Mouse (Mus musculus): ENCODE data around the gene Usp25.

The Usp25 gene

DNA sequence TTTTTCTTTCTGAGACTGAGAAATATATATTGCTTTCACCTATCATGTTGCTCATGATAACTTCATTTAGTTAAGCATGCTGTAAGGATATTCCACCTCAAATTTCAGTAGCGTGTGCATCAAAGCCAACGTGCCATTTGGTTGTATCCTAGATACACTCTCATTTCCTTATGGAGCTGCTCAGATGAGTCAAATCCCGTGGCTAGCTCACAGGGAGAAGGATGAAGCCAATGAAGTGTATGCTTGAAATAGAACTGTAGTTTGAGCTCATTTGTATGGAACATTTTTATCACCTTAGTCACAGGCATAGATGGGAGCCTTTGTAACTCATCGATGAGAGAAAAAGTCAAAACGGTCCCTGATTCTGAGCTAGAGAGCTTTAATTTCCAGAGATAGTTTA lies 20.8 kb downstream of the Usp25 start:
- no peak for DNase-seq (ENCODE audit: low read depth, low spot score)

DNA sequence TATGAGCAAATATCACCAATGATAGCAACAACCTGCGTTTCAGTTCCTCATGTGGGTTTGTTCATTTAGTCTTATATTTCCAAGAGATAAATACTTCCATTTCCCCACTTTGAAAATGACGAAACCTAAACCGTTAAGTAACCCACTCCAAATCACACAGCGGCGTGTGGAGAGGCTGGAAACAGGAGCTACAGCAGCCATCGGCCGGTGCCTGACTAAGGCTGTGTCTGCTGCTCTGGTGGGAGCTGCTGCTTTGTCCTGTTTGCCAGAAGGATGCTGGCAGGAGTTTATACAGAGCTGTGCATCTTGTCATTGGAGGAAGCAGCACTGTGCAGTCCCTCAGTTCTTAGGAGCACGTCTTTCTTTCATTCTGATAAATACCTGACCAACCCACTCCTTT lies 21.2 kb downstream of the Usp25 start:
- no peak for DNase-seq (ENCODE audit: low read depth, low spot score)

DNA sequence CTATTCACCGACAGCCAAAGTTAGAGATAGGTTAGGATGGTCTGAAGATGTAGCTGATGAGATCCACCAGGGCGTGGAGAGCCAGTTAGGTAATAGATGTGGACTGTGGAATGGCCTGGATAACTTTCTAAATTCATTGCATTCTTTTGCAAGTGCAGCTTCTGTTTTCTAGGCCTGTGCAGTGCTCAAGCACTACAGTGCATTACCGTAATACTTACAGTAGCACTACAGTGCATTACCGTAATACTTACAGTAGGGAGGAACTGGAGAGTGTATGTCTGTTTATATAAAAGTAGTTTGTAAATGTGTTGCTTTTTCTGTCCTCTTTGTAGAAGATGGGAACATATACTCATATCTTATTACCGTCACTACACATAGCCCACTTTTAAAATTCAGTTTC lies 28.1 kb downstream of the Usp25 start:
- no peak for DNase-seq (ENCODE audit: low read depth, low spot score)

DNA sequence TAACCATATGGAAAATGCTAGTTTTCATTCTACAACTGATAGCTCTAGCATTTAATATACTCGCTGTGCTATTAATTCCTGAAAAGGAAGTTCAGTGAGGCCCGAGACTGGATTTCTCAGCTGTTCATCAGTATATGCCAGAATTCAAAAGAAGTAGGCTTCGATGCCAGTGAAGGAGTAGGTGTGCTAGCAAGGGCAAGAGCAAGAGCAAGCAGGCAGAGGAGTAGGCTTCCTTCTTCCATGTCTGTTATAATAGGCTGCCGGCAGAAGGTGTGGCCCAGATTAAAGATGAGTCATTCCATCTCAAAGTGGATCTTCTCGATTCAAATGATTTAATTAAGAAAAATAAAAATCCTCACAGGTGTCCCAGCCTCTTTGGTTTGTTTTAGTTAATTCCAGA lies 30.0 kb downstream of the Usp25 start:
- DNase-seq (ENCODE audit: low read depth, low spot score): no peak

DNA sequence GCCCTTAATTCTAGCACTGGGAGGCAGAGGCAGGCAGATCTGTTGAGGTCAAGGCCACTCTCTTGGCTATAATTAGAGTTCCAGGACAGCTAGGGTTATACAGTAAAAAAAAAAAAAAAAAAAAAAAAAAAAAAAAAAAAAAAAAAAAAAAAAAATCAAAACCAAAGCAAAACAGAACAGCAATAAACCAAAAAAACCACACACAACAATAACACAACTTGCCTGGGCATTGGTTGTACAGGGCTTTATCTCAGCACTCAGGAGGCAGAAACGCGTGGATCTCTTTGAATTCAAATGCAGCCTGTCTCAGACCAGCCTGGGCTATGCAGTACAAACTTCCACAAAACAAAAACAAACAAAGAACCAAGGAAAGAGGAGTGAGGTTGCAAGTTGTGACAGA lies 40.7 kb downstream of the Usp25 start:
- DNase-seq (ENCODE audit: low read depth, low spot score): no peak

DNA sequence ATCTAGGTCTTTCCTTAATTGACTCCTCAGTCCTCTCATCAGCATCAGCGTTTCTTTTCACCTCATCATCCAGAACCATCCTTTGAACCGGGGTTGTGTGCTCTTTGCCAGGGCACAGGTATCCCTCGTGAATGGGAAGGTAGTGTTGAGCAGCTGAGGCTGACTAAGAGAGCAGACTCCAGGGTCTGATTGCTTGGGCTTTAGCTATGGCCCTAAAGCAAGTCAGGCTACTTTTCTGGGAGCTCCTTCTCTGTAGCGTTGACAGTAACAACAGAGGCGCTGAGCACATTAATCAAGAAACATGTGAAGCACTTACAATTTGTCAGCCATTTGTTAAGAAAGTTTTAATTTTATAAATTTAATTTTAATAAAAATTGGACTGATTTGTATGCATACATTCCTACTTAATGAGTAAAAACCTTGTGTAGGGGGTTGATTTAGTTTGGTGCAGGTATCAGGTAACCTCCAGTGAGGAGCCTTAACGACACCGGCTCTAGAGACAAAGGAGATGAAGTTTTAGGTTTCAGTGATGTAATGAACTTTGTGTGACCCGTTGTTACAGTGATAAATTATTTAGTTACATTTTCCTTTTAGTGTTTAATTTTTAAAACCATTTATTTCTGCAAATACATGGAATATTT lies 42.1 kb downstream of the Usp25 start:
- DNase-seq (ENCODE audit: low read depth, low spot score): no peak

DNA sequence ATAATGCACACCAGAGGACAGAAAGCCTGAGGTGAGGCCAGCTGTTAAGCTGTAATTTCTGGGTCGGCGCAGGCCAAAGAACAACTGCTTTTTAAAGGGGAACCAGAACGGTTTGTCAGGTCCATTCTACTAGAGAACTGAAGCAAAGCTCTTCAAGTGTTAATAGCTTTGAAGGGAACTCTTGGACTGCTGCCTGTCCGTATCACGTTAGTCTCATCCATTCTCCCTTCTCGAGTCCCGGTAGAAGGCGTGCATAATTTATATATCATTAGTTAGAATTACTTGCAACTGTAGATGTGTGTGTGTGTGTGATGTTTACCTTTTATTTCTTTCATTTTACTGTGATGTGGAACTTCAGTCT lies 42.6 kb downstream of the Usp25 start:
- no peak for DNase-seq (ENCODE audit: low read depth, low spot score)

DNA sequence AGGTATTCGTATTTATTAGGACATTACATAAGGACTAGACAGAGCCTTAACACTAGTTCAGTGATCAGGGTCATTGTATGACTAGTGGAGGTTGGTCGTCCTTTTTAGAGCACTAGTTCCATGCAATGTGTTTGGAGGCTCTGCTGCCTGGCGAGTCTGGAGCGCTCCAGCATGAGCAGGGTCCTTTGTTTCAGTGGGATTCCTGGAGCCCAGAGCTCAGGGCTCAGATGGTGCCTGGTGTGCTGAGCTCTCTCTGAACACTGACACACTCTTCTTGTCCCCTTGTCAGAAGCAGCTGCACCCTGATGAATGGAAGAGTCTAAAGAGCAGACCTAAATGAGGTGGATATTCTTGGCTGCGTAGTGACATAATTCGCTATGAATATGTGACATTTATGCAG lies 45.1 kb downstream of the Usp25 start:
- no peak for DNase-seq (ENCODE audit: low read depth, low spot score)

DNA sequence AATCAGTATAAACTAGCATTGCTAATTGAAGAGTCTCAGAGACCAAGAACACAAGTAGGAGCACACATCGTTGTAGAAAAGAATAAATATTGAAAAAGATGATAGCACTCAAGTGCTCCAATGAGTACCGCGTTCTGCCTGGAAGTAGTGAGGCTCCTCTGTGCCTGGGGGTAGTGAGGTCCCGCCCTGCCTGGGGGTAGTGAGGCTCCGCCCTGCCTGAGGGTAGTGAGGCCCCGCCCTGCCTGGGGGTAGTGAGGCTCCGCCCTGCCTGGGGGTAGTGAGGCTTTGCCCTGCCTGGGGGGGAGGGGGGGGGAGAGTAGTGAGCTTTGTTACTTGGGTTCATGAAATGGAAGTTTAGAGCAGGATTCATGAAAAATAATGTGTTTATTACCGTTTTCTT lies 46.7 kb downstream of the Usp25 start:
- no peak for DNase-seq (ENCODE audit: low read depth, low spot score)

DNA sequence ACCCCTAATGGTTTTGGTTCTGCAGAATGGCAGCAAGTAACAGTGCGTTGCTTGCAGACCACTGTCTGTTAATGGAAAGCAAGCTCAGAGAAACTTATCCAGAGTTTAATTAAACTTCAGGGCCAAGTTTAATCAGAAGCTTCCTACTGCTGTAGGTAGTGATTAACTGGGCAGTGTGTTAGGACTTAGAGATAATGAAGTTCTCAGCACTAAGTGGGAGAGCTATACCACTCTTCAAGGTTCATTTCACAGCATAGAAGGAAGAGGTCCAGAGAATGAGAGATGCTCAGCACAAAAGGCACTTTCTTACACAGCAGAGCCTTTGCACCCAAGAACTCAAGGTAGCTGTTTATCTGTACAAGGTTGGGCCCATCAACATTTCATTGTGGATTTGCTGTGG lies 50.4 kb downstream of the Usp25 start:
- no peak for DNase-seq (ENCODE audit: low read depth, low spot score)

DNA sequence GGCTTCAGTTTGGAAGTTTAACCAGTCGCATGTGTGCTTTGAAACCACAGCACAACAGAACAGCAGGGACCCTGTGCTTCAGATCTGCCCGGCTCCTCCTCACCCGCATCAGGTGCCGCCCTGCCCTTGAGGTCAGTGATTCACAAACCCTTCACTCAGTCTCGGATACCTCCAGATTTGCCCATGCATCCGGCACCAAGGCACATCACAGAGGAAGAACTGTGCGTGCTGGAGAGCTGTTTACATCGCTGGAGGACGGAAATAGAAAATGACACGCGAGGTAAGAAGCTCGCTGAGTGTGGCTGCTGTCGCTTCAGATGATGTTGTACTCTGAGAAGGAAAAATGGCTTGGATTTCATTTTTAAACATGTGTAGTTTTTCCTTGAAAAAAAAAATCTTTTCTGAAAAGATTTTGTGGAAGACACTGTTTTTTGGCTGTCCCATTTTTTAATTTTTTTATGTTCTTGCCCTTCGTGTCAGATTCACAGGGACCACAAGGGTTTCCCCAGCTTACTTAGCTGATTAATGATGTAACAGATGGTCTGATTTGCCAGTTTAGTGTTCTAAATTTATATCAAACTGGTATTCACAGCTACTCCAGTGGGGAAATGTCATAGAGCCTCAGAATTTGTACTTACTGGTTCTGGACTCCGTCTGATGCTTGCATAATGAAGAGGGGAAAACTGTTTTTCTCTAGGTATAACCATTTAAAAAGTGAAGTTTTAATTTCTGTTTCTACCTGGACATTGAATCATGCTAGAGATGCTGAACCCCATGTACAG lies 63.6 kb downstream of the Usp25 start:
- DNase-seq (ENCODE audit: low read depth, low spot score): no peak

DNA sequence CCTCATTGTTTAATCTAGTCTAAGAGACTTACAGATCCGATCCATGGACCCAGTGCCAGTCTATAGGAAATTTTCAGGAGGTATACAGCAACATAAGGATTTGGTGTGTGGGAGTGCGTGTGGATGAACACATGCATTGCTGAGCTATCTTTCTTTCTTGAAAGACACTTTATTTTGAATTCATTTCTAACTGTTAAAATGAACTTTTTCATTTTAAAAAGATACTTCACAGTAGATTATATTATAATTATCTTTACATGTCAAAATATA lies 64.2 kb downstream of the Usp25 start:
- DNase-seq (ENCODE audit: low read depth, low spot score): no peak

DNA sequence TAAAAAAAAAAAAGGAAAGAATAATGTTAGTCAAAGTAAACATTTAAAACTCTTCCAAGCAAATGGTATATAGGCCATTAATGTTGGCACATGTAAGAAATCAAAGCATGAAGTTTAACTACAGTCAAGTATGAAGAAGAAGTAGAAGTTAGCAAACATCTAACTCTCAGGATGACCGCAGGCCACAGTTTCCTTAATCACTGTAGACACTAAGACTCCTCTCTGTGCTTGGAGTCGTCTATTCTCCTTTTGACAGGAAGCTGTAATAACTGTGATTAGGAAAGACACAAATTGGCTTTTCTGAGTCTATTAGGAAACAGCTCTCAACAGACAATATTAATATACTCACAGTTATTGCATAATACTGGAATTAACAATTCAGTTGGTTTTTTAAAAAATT lies 70.6 kb downstream of the Usp25 start:
- no peak for DNase-seq (ENCODE audit: low read depth, low spot score)

DNA sequence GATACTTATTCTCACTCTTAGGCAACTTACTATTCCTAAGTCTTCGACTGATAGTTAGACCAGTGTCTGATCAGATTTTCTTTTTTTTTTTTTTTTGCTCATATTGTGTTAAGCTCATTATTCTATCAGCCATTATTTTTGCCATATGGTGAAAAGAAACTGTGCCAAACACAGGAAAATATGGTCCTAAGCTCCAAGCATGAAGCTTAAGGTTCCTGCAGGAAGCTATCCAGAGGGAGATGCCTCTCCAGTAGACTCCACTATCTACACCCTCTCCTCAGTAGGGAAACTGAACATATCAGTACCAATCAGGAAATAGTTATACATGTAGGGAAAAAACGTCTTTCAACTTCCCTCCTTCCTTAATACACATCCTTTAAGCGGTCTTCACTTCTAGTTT lies 76.3 kb downstream of the Usp25 start:
- DNase-seq (ENCODE audit: low read depth, low spot score): no peak

DNA sequence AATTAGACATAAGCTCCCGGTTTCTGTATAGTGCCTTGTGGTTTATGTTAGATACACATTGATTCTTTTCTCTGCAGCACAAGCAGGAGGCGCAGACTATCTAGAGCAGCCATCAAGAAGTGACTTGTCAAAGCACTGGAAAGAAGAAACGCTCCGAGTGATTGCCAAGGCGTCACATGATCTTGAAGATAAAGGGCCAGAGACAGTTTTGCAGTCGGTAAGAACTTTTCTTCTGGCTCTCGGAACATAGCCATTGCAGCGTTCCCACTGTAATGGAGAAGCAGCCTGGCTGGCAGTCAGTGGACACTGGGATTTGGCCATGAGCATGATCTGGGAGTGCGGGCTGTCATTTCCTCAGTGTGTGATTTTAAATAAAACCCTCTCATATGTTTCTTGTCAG lies 80.0 kb downstream of the Usp25 start:
- no peak for DNase-seq (ENCODE audit: low read depth, low spot score)

DNA sequence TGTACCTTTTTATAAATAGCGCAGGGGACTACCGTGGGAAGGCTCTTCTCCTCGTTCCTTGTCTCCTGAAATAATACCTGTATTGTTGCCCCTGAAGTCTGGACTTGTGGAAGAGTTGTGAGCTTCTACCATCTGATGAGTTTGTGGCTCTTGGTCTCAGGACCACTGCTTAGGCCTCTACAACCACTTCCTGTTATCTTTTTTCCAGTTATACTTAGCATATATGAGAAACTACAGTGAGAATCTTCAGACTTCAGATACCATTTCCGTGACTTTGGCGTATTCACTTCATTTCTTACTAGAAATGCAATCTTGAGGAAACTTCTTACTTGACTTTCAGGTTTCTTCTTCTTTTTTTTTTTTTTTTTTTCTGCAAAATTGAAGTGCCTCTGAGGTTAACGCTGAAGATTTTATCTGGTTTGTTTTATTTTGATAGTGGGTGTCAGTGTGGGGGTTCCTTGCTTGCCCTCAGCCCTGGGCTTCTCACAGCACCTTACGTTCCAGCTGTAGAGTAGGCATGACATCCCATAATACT lies 81.6 kb downstream of the Usp25 start:
- no peak for DNase-seq (ENCODE audit: low read depth, low spot score)

DNA sequence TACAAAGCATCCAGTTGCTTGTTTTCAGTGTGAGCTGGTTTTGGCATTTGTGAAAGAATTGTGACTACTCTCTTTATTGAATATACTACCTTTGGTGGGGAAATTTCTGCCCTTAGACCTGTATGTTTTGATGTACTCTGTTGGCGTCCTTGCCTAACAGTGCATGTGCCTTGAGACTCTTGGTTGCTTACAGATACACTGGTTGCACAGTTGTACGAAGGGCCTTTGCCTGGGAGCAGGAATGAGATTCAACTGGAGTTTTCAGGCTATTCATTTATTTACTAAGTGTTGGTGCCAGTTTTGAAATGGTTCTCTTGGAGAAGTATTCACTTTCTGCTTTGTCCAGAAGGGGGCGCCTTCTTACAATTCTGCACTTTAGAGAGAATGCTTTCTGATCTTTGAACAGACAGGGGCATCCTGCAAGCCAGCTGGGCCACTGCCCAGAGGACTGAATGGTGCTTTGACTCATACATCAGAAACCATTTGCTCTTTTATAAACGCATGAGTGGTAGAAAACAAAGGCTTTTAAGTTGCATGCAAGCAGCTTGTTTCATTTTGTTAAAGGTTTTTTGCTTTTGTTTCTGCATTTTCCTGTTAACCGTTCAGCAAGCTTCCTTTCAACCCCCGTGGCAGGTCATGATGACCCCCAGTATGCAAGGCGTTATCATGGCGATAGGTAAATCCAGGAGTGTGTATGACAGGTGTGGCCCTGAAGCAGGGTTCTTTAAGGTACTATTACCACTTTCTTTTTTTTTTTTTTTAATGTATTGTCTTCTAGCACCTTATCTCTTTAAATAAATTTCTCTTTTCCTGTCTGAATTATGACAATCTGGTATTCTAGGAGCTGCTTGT lies 85.7 kb downstream of the Usp25 start:
- peak; percentile 49 for DNase-seq (ENCODE audit: low read depth, low spot score)

DNA sequence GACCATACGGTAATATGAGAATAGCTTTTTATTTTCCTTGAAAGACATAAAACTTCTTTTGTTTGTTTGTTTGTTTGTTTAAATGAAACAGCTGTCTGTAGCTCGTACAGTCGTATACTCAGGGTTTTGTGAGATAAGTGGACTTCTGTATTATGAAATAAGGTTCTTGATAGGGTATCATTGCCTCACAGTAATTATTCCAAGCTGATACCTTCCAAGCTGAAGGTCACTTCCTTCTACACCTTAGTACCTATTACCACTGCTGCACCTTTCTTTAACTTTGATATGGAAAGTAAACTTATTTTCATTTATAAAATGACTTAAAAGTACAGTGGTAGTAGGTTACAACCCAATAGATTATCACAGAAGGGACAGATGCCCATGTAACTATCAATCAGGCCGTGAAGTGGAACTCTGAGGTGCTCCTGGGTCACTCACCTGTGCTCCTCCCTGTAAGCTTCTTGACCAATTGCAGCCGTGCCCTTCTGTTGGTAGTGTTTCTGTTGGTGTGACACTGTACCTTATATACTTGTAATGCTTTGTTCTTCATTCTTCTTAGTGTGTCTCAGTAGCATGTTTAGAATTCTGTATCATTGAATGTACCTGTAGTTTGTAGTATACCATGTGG lies 90.2 kb downstream of the Usp25 start:
- no peak for DNase-seq (ENCODE audit: low read depth, low spot score)

DNA sequence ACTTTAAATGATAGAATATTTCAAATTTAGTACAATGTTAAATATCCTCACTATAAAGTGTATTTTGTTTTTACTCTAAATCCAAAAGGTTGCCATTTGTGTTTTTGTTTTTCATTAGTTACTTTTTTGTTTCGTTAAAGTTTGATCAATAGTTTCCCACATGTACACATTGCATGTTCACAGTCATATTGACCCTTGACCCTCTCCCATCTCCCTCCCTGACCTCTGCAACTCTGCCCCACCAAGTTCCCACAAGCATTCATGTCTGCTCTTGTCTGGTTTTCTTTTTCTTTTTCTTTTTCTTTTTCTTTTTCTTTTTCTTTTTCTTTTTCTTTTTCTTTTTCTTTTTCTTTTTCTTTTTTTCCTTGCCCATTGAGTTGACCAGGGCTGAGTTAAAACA lies 97.8 kb downstream of the Usp25 start:
- DNase-seq (ENCODE audit: low read depth, low spot score): no peak

DNA sequence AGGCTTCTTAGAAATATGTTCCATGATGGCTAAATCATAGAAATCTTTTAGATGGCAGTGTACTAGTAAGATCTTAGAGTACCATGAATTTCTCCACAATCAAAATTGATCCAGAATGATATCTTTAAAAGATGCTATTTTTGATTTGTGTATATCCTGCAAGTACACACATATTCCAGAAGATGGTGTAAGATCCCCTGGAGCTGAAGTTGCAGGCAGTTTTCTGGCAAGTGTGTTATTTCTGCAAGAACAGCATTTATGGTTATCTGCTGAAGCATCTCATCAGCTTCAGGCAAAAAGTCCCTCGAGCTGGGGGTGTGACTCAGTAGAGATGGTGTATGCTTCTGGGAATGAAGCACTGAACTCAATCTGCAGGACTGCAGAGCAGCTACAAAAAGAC lies 112.4 kb downstream of the Usp25 start:
- DNase-seq (ENCODE audit: low read depth, low spot score): no peak

DNA sequence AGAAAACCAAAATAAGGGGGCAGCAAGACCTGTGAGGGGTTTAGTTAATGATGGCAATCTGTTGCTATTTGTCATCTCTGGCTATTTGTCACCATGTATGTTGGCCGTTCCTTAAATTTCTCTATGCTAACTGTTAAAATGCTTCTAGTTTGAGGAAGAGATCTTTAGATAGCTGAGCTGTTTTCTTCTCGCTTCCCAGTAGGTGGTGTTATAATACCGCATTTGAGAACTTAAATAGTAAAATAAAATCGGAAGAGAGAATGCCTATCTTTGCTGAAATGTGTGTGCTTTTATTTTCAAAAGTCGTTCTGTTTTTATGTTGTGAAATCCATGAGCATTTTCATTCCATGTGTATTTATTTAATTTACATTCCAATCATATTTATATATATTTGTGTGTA lies 115.2 kb downstream of the Usp25 start:
- peak; percentile 35 for DNase-seq (ENCODE audit: low read depth, low spot score)

DNA sequence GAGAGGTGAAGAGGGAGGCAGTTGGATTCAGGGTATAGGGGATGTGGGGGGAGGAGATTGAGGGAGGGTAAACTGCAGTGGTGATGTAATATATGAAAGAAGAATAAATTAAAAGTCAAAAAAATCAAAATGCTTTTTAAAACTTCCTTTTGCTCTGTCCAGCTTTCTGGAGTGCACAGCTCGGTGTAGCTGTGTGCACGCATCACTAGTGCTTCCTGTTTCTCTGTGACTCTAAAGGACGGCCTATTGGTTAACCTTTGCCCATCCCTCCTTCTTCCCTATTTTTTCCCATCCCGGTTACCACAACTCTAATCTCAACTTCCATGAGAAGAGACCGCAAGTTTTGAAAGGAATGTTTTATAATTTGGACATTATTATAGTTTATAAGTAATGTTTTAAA lies 119.5 kb downstream of the Usp25 start:
- DNase-seq (ENCODE audit: low read depth, low spot score): no peak
